Mouse (Mus musculus) heart, embryonic 14.5 days (tissue): ENCODE data around the gene Slc32a1. TPM values are rescaled to one million over a fixed set of nuclear protein-coding genes. Genes with fewer than 3 reads are reported as not detected.
A peak's percentile ranks its signal among the peaks of the same experiment; 100 is the strongest.

Experiments used
- microRNA counts: library from miRNA; unstranded; fragments of <30 nt; microRNA quantifications from one replicate; lab custom pipeline; 2016
- microRNA-seq: library from miRNA; unstranded; fragments of <30 nt; microRNA quantifications from one replicate; pipeline ENCODE4, GENCODE M21; 2016
- polyA plus RNA-seq: library from polyadenylated mRNA; unstranded; fragments of >200 nt; fragmentation: Nextera tagmentation; extraction: Ambion mirVana; gene quantifications from 2 replicates; pipeline ENCODE4 v1.2.1, GENCODE M21; 2014

Gene Slc32a1
- polyA plus RNA-seq, 1 experiment from 2014 or later = not detected

MicroRNAs within 50 kb of the gene (microRNA counts, 519-probe panel; counts per million panel counts)
- microRNA mmu-miR-3474 (lab: Ali Mortazavi, UCI) = 322 counts per million, percentile 70 among the panel's probes with 10 or more counts

Small RNA genes within 50 kb of the gene (microRNA-seq; reads per million reads assigned to microRNA genes)
- gene Mir3474 = 2.0 reads per million

Other genes starting within 250 kb of the Slc32a1 start
- gene Snhg11, start 235.1 kb upstream of the Slc32a1 start, polyA plus RNA-seq = 0.23 and 0.45 TPM in 2 replicates
- gene Ralgapb, start 200.9 kb upstream of the Slc32a1 start, polyA plus RNA-seq = 13.8 and 17.8 TPM in 2 replicates
- gene Adig, start 108.2 kb upstream of the Slc32a1 start, polyA plus RNA-seq = not detected in 2 replicates
- gene Arhgap40, start 98.0 kb upstream of the Slc32a1 start, polyA plus RNA-seq = 0.15 TPM in 1 of 2 replicates, not detected in the other
- gene Actr5, start 14.1 kb downstream of the Slc32a1 start, polyA plus RNA-seq = 7.9 and 8.6 TPM in 2 replicates
- 4.7 and 6.0 TPM in 2 replicates for gene Ppp1r16b, start 54.6 kb downstream of the Slc32a1 start, polyA plus RNA-seq
- 56.2 and 58.5 TPM in 2 replicates for gene Fam83d, start 157.3 kb downstream of the Slc32a1 start, polyA plus RNA-seq
- 14.2 and 15.4 TPM in 2 replicates for gene Dhx35, start 184.0 kb downstream of the Slc32a1 start, polyA plus RNA-seq